Mouse (Mus musculus) mesoderm, embryonic 11.5 days (tissue): ENCODE measurements around the gene Ccdc152.
"Not testable (repeated sequence)": the region's sequence is repeated elsewhere in the genome, so short reads cannot be mapped to it uniquely, and the experiment has no call there.

Experiments
- DNase-seq: peaks from one replicate; pipeline ENCODE4 v3.0.0-alpha.2; 2012; ENCODE audit warnings: low read depth, low spot score

Ccdc152 gene

GRCm38 (mm10) chr15:3279242-3279641, 24.1 kb downstream of the Ccdc152 start:
- DNase-seq, result no peak

- no peak for DNase-seq
Measured at GRCm38 (mm10) chr15:3277391-3277790, 25.9 kb downstream of the Ccdc152 start.

GRCm38 (mm10) chr15:3273191-3273590, 30.1 kb downstream of the Ccdc152 start:
- DNase-seq, result no peak

GRCm38 (mm10) chr15:3271216-3271615, 32.1 kb downstream of the Ccdc152 start:
- DNase-seq, result peak; percentile 9

- DNase-seq, result peak; percentile 69
Measured at GRCm38 (mm10) chr15:3270646-3271077, 32.7 kb downstream of the Ccdc152 start.

- peak; percentile 27 for DNase-seq
Measured at GRCm38 (mm10) chr15:3269996-3270645, 33.2 kb downstream of the Ccdc152 start.

- DNase-seq, result peak; percentile 26
Measured at GRCm38 (mm10) chr15:3269496-3269895, 33.8 kb downstream of the Ccdc152 start.

GRCm38 (mm10) chr15:3268247-3268646, 35.1 kb downstream of the Ccdc152 start, which contains the start of gene Selenop:
Selenop (plus strand) TSS chr15:3268547.
- DNase-seq, result no peak

GRCm38 (mm10) chr15:3264828-3265227, 38.5 kb downstream of the Ccdc152 start:
- no peak for DNase-seq

- no peak for DNase-seq
Measured at GRCm38 (mm10) chr15:3264293-3264692, 39.0 kb downstream of the Ccdc152 start.

GRCm38 (mm10) chr15:3262883-3263282, 40.4 kb downstream of the Ccdc152 start:
- DNase-seq, result no peak

- no peak for DNase-seq
Measured at GRCm38 (mm10) chr15:3260309-3260708, 43.0 kb downstream of the Ccdc152 start.

GRCm38 (mm10) chr15:3259025-3259424, 44.3 kb downstream of the Ccdc152 start:
- no peak for DNase-seq

GRCm38 (mm10) chr15:3251718-3252067, 51.6 kb downstream of the Ccdc152 start:
- no peak for DNase-seq

- no peak for DNase-seq
Measured at GRCm38 (mm10) chr15:3251031-3251717, 52.2 kb downstream of the Ccdc152 start.

- no peak for DNase-seq
Measured at GRCm38 (mm10) chr15:3250620-3251019, 52.7 kb downstream of the Ccdc152 start.

- not testable (repeated sequence) for DNase-seq
Measured at GRCm38 (mm10) chr15:3245036-3245435, 58.3 kb downstream of the Ccdc152 start.

- no peak for DNase-seq
Measured at GRCm38 (mm10) chr15:3237963-3238362, 65.4 kb downstream of the Ccdc152 start.

GRCm38 (mm10) chr15:3236338-3236737, 67.0 kb downstream of the Ccdc152 start:
- DNase-seq, result no peak

- no peak for DNase-seq
Measured at GRCm38 (mm10) chr15:3233837-3234551, 69.3 kb downstream of the Ccdc152 start.

GRCm38 (mm10) chr15:3232168-3232835, 71.0 kb downstream of the Ccdc152 start:
- DNase-seq, result peak; percentile 83

GRCm38 (mm10) chr15:3231004-3231403, 72.3 kb downstream of the Ccdc152 start:
- no peak for DNase-seq
